Mouse (Mus musculus): Measurements from ENCODE around the gene Nudcd3.

DNA sequence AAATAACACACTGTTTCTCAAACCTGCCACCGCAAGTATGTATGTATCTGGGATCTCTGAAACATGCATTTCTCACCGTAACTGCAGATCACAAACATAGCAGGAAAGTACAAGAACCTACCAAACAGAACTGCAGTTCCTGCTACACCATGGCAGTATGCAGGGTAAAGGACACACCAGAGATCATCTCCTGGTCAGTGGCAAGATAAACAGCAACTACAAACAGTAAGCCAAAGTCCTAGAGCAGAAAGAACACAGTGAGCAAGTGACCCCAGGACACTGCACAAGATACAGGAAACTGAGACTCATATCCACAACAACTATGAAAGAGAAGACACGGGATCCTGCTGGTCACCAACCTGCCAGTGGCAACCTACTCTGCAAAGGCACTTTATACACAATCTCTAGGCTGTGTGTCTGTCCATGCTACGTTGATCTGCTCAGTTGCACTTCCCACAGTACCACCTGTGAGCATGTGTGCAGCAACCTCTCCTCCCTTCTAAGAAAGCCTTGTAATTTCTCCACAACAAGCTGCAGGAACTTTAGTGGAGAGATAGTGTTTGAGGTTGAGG lies 40.4 kb downstream of the Nudcd3 start:
- TF ChIP-seq POLR2A (IDR thresholded peaks at IDR 0.05; ENCODE audit: low read depth, low read length), result no peak
- TF ChIP-seq CTCF (IDR thresholded peaks at IDR 0.05; ENCODE audit: extremely low read depth, insufficient read length, insufficient replicate concordance, low read depth, low read length), result no peak
